Mouse (Mus musculus) CH12.LX (cell line): ENCODE measurements around the gene Slc7a6. TPM values are rescaled to one million over a fixed set of nuclear protein-coding genes. Genes with fewer than 3 reads are reported as not detected.

Experiments used
- DNase-seq: peaks from one replicate; pipeline ENCODE4 v3.0.0-alpha.2; 2013; ENCODE audit errors: extremely low read depth
- H3K27ac ChIP-seq: 2 replicates; pipeline ENCODE4 v1.5.1; 2012; ENCODE audit warnings: low read depth, mild to moderate bottlenecking, control low read depth, moderate library complexity; ENCODE audit not compliant: insufficient read depth
- H3K27me3 ChIP-seq: replicated peaks from 2 replicates; pipeline ENCODE3; 2012; ENCODE audit warnings: inconsistent platforms
- H3K36me3 ChIP-seq, 2 experiments: replicated peaks in 1 of 2; 2 replicates each; pipeline versions ENCODE3 to v1.6.1; 2012; ENCODE audit warnings: inconsistent platforms in 1 of 2, low read length in 1 of 2, mild to moderate bottlenecking in 1 of 2, mixed read lengths in 1 of 2, moderate library complexity in 1 of 2; ENCODE audit not compliant: control insufficient read depth in 1 of 2, insufficient read depth in 1 of 2
- H3K4me1 ChIP-seq, 2 experiments: 2 replicates each; pipeline ENCODE4 v1.6.1; 2012; ENCODE audit warnings: inconsistent platforms in 1 of 2, moderate library complexity in 1 of 2; ENCODE audit not compliant: insufficient read depth in 2 of 2, control insufficient read depth in 1 of 2
- H3K4me2 ChIP-seq: 2 replicates; pipeline ENCODE4 v1.6.1; 2012; ENCODE audit warnings: low read depth, mild to moderate bottlenecking, control low read depth; ENCODE audit not compliant: poor library complexity, insufficient read depth, severe bottlenecking
- H3K4me3 ChIP-seq, 3 experiments: fragments of 150-350 bp in 1 of 3; sonication (generic) in 1 of 3; replicated peaks in 1 of 3; 2 replicates each; pipeline versions ENCODE3 to v1.5.1; 2011 to 2012; ENCODE audit warnings: low read depth in 2 of 3, low read length in 2 of 3, mild to moderate bottlenecking in 2 of 3, moderate library complexity in 2 of 3, control low read depth in 1 of 3, improper control_type of control experiment in 1 of 3, inconsistent platforms in 1 of 3, mixed read lengths in 1 of 3; ENCODE audit not compliant: poor library complexity in 1 of 3
- H3K79me2 ChIP-seq: replicated peaks from 2 replicates; pipeline ENCODE4 v1.6.1; 2012; ENCODE audit warnings: mild to moderate bottlenecking, moderate library complexity; ENCODE audit not compliant: control insufficient read depth, poor library complexity, insufficient read depth, severe bottlenecking; ENCODE audit errors: extremely low read depth
- H3K9ac ChIP-seq: 2 replicates; pipeline ENCODE4 v1.6.1; 2012; ENCODE audit warnings: low read depth, mild to moderate bottlenecking, control low read depth, moderate library complexity; ENCODE audit not compliant: insufficient read depth
- H3K9me3 ChIP-seq: replicated peaks from 2 replicates; pipeline ENCODE3; 2012; ENCODE audit warnings: low read length, inconsistent platforms, mixed read lengths
- BHLHE40 ChIP-seq: IDR thresholded peaks from 2 replicates; pipeline ENCODE4 v1.6.1; 2011; ENCODE audit warnings: mild to moderate bottlenecking, low read depth, low read length, improper control_type of control experiment
- CHD1 ChIP-seq: IDR thresholded peaks from 2 replicates; pipeline ENCODE4 v1.6.1; 2012; ENCODE audit warnings: low read depth, low read length, improper control_type of control experiment, inconsistent platforms
- ELF1 ChIP-seq: IDR thresholded peaks from 2 replicates; pipeline ENCODE4 v1.6.1; 2014; ENCODE audit warnings: low read depth, mild to moderate bottlenecking, inconsistent platforms, low read length, improper control_type of control experiment
- EP300 ChIP-seq: IDR thresholded peaks from 2 replicates; pipeline ENCODE4 v1.6.1; 2011; ENCODE audit warnings: low read length, improper control_type of control experiment
- GABPA ChIP-seq: IDR thresholded peaks from 2 replicates; pipeline ENCODE4 v1.6.1; 2012; ENCODE audit warnings: low read depth, low read length, improper control_type of control experiment, inconsistent platforms; ENCODE audit not compliant: insufficient replicate concordance
- HCFC1 ChIP-seq: IDR thresholded peaks from 2 replicates; pipeline ENCODE4 v1.6.1; 2012; ENCODE audit warnings: low read depth, mild to moderate bottlenecking, inconsistent platforms, low read length, improper control_type of control experiment
- MAFK ChIP-seq: IDR thresholded peaks from 2 replicates; pipeline ENCODE4 v1.6.1; 2011; ENCODE audit warnings: low read length, improper control_type of control experiment; ENCODE audit not compliant: insufficient replicate concordance
- MAZ ChIP-seq: IDR thresholded peaks from 2 replicates; pipeline ENCODE4 v1.6.1; 2012; ENCODE audit warnings: low read depth, mild to moderate bottlenecking, inconsistent platforms, low read length, improper control_type of control experiment, moderate library complexity
- MYC ChIP-seq: IDR thresholded peaks from 2 replicates; pipeline ENCODE4 v1.6.1; 2011; ENCODE audit warnings: low read depth, mild to moderate bottlenecking, improper control_type of control experiment, low read length
- NRF1 ChIP-seq: IDR thresholded peaks from 2 replicates; pipeline ENCODE4 v1.6.1; 2014; ENCODE audit warnings: low read depth, mild to moderate bottlenecking, inconsistent platforms, low read length, improper control_type of control experiment, moderate library complexity
- POLR2AphosphoS2 ChIP-seq: IDR thresholded peaks from 2 replicates; pipeline ENCODE4 v1.6.1; 2011; ENCODE audit warnings: low read depth, low read length, improper control_type of control experiment
- RCOR1 ChIP-seq: conservative IDR thresholded peaks from 2 replicates; pipeline ENCODE4 v1.6.1; 2012; ENCODE audit warnings: low read depth, mild to moderate bottlenecking, inconsistent platforms, low read length, improper control_type of control experiment
- TBP ChIP-seq: conservative IDR thresholded peaks from 2 replicates; pipeline ENCODE4 v1.6.1; 2011; ENCODE audit warnings: low read depth, low read length, improper control_type of control experiment
- UBTF ChIP-seq: IDR thresholded peaks from 2 replicates; pipeline ENCODE4 v1.6.1; 2012; ENCODE audit warnings: low read depth, mild to moderate bottlenecking, inconsistent platforms, low read length, improper control_type of control experiment, moderate library complexity
- USF1 ChIP-seq: IDR thresholded peaks from 2 replicates; pipeline ENCODE4 v1.6.1; 2014; ENCODE audit warnings: low read depth, mild to moderate bottlenecking, inconsistent platforms, low read length, improper control_type of control experiment
- ZKSCAN1 ChIP-seq: IDR thresholded peaks from 2 replicates; pipeline ENCODE4 v1.6.1; 2012; ENCODE audit warnings: low read depth, inconsistent platforms, low read length, improper control_type of control experiment, borderline replicate concordance
- ZMIZ1 ChIP-seq: IDR thresholded peaks from 2 replicates; pipeline ENCODE4 v1.6.1; 2012; ENCODE audit warnings: low read depth, mild to moderate bottlenecking, inconsistent platforms, low read length, improper control_type of control experiment
- ZNF384 ChIP-seq: IDR thresholded peaks from 2 replicates; pipeline ENCODE4 v1.6.1; 2012; ENCODE audit warnings: low read depth, low read length, improper control_type of control experiment, inconsistent platforms
- dilution Hi-C: fragments of 300-500 bp; cut with MboI; formaldehyde crosslinking; loops from 2 replicates; pipeline ENCODE4 v1.14.3; 2020; ENCODE audit warnings: low sequenced_read_pairs; ENCODE audit not compliant: extremely low pct_unique_long_range_greater_than_20kb, extremely low pct_ligation_motif_present
- in situ Hi-C: fragments of 300-500 bp; cut with MboI; formaldehyde crosslinking; loops from 3 replicates; pipeline ENCODE4 v1.14.3; 2019; ENCODE audit warnings: low sequenced_read_pairs, low pct_ligation_motif_present, low pct_unique_long_range_greater_than_20kb, mixed read lengths
- polyA plus RNA-seq: library from polyadenylated mRNA; unstranded; fragments of >175 nt; gene quantifications from 2 replicates; pipeline ENCODE4 v1.2.1, GENCODE M21; 2012; ENCODE audit warnings: low read depth; ENCODE audit not compliant: insufficient read length
- total RNA-seq, 2 experiments: library from RNA; depleted of rRNA; stranded (reverse); fragments of 300-350 nt in 1 of 2; fragments of >200 nt in 1 of 2; gene quantifications; 2 replicates each; pipeline ENCODE4 v1.2.3; 2012 to 2014

Slc7a6 gene
- total and polyA plus RNA-seq, 3 experiments: 24.2 to 61.8 (median 32.6) TPM

- Histone ChIP-seq H3K9me3 (peaks cover 9% of the 10 kb centered on the region), H3K27me3 (no peaks in the 10 kb centered on the region), H3K9ac (no peak overlapping the region), H3K36me3 (peaks cover 31 to 58% of the 10 kb centered on the region in 2 experiments), H3K4me3 (no peak overlapping the region), H3K4me2 (no peak overlapping the region), H3K4me1 (no peaks in the 10 kb centered on the region), H3K79me2 (no peaks in the 10 kb centered on the region), H3K27ac (no peak overlapping the region)
- dilution Hi-C loops: no loop called here
- in situ Hi-C loops: no loop called here
- no peak for TF ChIP-seq UBTF
- no peak for DNase-seq
Measured at GRCm38 (mm10) chr8:106134751-106135571, 33.7 kb upstream of the Slc7a6 start.

- dilution Hi-C loops (no loop called here), in situ Hi-C loops (no loop called here)
- H3K4me2 ChIP-seq: no peak overlapping the region
- H3K4me1 ChIP-seq: no peaks in the 10 kb centered on the region
- TF ChIP-seq MAZ (no peak), BHLHE40 (no peak), MAFK (no peak), CHD1 (no peak), MYC (no peak), ZKSCAN1 (no peak), EP300 (no peak), ZMIZ1 (no peak), USF1 (no peak), ZNF384 (no peak), TBP (no peak), GABPA (no peak), ELF1 (no peak), HCFC1 (no peak), NRF1 (no peak), POLR2AphosphoS2 (no peak), RCOR1 (no peak)
- DNase-seq: no peak
- no peaks in the 10 kb centered on the region for H3K27me3 ChIP-seq
- peaks cover 25 to 51% of the 10 kb centered on the region in 2 experiments for H3K36me3 ChIP-seq
- no peak overlapping the region for H3K27ac ChIP-seq
- H3K9ac ChIP-seq: no peak overlapping the region
- peaks cover 9% of the 10 kb centered on the region for H3K9me3 ChIP-seq
- H3K79me2 ChIP-seq: no peaks in the 10 kb centered on the region
- no peak overlapping the region for H3K4me3 ChIP-seq
Measured at GRCm38 (mm10) chr8:106135672-106136071, 33.0 kb upstream of the Slc7a6 start.
